ENCODE assay signal across 20 mouse cellular contexts in genomic region chr2:152112970-152113369, GRCm38 (mm10). TPM values are rescaled to one million over a fixed set of nuclear protein-coding genes. Genes with fewer than 3 reads are reported as not detected.
DNase-seq lines count a peak whose midpoint lies in the region; ATAC-seq lines count a peak whose summit lies in the region.
"Had no signal": no experiment of that assay in that cellular context is flagged by ENCODE, and none has a peak within 500 bp of the region (broad histone marks: within the 10 kb centered on the region; RNA-seq: fewer than 3 reads in every experiment).

No protein-coding gene starts in this region.

- ATAC-seq in hematopoietic stem cell, adult 5-6 weeks (replicated peaks in 1 of 2; ENCODE audit: insufficient read depth in 1 of 2, low FRiP score in 2 of 2, low TSS enrichment in 1 of 2, low read depth in 1 of 2, poor library complexity in 2 of 2, severe bottlenecking in 2 of 2) = peak; percentile 11 to 48; a peak in 3 of 4 replicates
- ATAC-seq: intestine, embryonic 16.5 days had no signal

- DNase-seq in cerebellum, postnatal 25 days = peak; percentile 38 to 40
- no peak for DNase-seq in cerebellum, adult 11 months
- peak; percentile 55 for DNase-seq in layer of hippocampus, adult 9-11 months
- DNase-seq in layer of hippocampus, postnatal 36 days = no peak
- peak; percentile 53 for DNase-seq in right cerebral cortex, adult 18-20 months
- no peak for DNase-seq in right cerebral cortex, postnatal 4 days
- DNase-seq in MN1 (ENCODE audit: low spot score) = no peak
- DNase-seq: cerebellum, postnatal 36 days; gastrocnemius, postnatal 10 days; heart, adult 11 months; kidney, postnatal 4 days; liver, postnatal 0 days; lung, postnatal 10 days; thymus, postnatal 25 days had no signal

RNA-seq across cellular contexts. Expression of gene Srxn1, which starts 7.7 kb away (rescaled TPM):
- total RNA-seq in layer of hippocampus, postnatal 36 days (2021) = 10 to 100 TPM; 71.6 to 77.6 TPM
- 13.4 and 16.3 TPM in 2 replicates for total RNA-seq in hematopoietic stem cell, adult 5-6 weeks (2017)

RNA-seq across cellular contexts. Expression of gene Tcf15, which starts 30.4 kb away (rescaled TPM):
- 1 to 10 TPM; 2.9 to 4.3 TPM for total RNA-seq in layer of hippocampus, postnatal 36 days (2021)
- total RNA-seq in hematopoietic stem cell, adult 5-6 weeks (2017) = 4.3 and 10.6 TPM in 2 replicates
- total RNA-seq: liver, adult 2 months; monocyte, adult 5-6 weeks had no signal

RNA-seq across cellular contexts. Expression of gene Scrt2, which starts 31.6 kb away (rescaled TPM):
- 10 to 100 TPM; 25.1 to 27.1 TPM for total RNA-seq in layer of hippocampus, postnatal 36 days (2021)
- not detected in 2 replicates for total RNA-seq in hematopoietic stem cell, adult 5-6 weeks (2017)
- total RNA-seq: gastrocnemius, postnatal 10 days; heart, postnatal 25 days; liver, adult 2 months; megakaryocyte-erythroid progenitor cell, adult 5-6 weeks; monocyte, adult 5-6 weeks had no signal

Comparison
In these comparisons a context has a peak if more than half of its experiments do, and no peak if none do; other contexts are left out.
1. DNase-seq: peak in cerebellum, postnatal 25 days (2 of 2), layer of hippocampus, adult 9-11 months (single experiment) and right cerebral cortex, adult 18-20 months (single experiment); none in cerebellum, adult 11 months (single experiment), layer of hippocampus, postnatal 36 days (0 of 2), right cerebral cortex, postnatal 4 days (single experiment) and MN1 (single experiment).
2. RNA of gene Scrt2, which starts 31.6 kb away (total RNA-seq): 25.1 to 27.1 TPM in layer of hippocampus, postnatal 36 days; not detected in hematopoietic stem cell, adult 5-6 weeks; every median in the first group is over 10 times any median in the second.